Mouse (Mus musculus) duodenum, adult 2 months (tissue): ENCODE results near the gene Il20. TPM values are rescaled to one million over a fixed set of nuclear protein-coding genes. Genes with fewer than 3 reads are reported as not detected.

Experiments
- polyA plus RNA-seq: library from polyadenylated mRNA; depleted of rRNA; stranded (reverse); fragments of >200 nt; gene quantifications from 2 replicates; pipeline ENCODE4 v1.2.3, GENCODE M21; 2012; ENCODE audit warnings: low replicate concordance; rRNA removed

Gene Il20
- polyA plus RNA-seq = not detected in 2 replicates

GRCm38 (mm10) chr1:130911401-130912010, at the start of gene Il20:
Gene Il20, minus strand, starts transcription at chr1:130911451.

GRCm38 (mm10) chr1:130940065-130940687, 28.9 kb upstream of the Il20 start, which contains the start of gene Il19:
Gene Il19, minus strand, starts transcription at chr1:130940115.

GRCm38 (mm10) chr1:130887354-130887753, 23.9 kb downstream of the Il20 start, which contains the start of gene Il24:
Gene Il24, minus strand, starts transcription at chr1:130887454.

GRCm38 (mm10) chr1:130865541-130866221, 45.6 kb downstream of the Il20 start, which contains the start of gene Fcmr:
Gene Fcmr, plus strand, starts transcription at chr1:130865669.

Other genes with a start within 250 kb of the Il20 start
- 0.13 and 0.14 TPM in 2 replicates for gene C4bp, start 249.8 kb downstream of the Il20 start, polyA plus RNA-seq
- not detected in 2 replicates for gene Gm29427, start 195.7 kb downstream of the Il20 start, polyA plus RNA-seq
- gene Yod1, start 194.1 kb downstream of the Il20 start, polyA plus RNA-seq = 0.64 and 0.68 TPM in 2 replicates
- 3.2 and 4.8 TPM in 2 replicates for gene Pfkfb2, start 182.2 kb downstream of the Il20 start, polyA plus RNA-seq
- gene AA986860, start 179.5 kb downstream of the Il20 start, polyA plus RNA-seq = 13.2 and 28.1 TPM in 2 replicates
- 0.34 and 0.70 TPM in 2 replicates for gene Fcamr, start 110.5 kb downstream of the Il20 start, polyA plus RNA-seq
- gene Pigr, start 84.8 kb downstream of the Il20 start, polyA plus RNA-seq = 486 and 1,079 TPM in 2 replicates
- gene Fcmr, start 45.8 kb downstream of the Il20 start, polyA plus RNA-seq = 24.0 TPM in 1 of 2 replicates, not detected in the other
- not detected in 2 replicates for gene Il24, start 24.0 kb downstream of the Il20 start, polyA plus RNA-seq
- gene Il19, start 28.7 kb upstream of the Il20 start, polyA plus RNA-seq = not detected in 2 replicates
- gene Il10, start 108.4 kb upstream of the Il20 start, polyA plus RNA-seq = 0.13 TPM in 1 of 2 replicates, not detected in the other
- gene Mapkapk2, start 186.4 kb upstream of the Il20 start, polyA plus RNA-seq = 47.7 and 73.7 TPM in 2 replicates
- gene Dyrk3, start 226.9 kb upstream of the Il20 start, polyA plus RNA-seq = 0.48 and 0.57 TPM in 2 replicates
- gene Eif2d, start 241.7 kb upstream of the Il20 start, polyA plus RNA-seq = 12.2 and 17.5 TPM in 2 replicates